Mouse (Mus musculus): ENCODE measurements around the gene Angpt4. TPM values are rescaled to one million over a fixed set of nuclear protein-coding genes. Genes with fewer than 3 reads are reported as not detected.
A peak's percentile ranks its signal among the peaks of the same experiment; 100 is the strongest.

The Angpt4 gene
- polyA plus RNA-seq, 1 experiment from 2014 or later, result 0.81 TPM

GRCm38 (mm10) chr2:151962474-151962873 lies 51.5 kb downstream of the Angpt4 start:
- H3K4me2 ChIP-seq (ENCODE audit: low read depth, low read length), result no peak overlapping the region

GRCm38 (mm10) chr2:151963319-151963718 lies 52.3 kb downstream of the Angpt4 start:
- Histone ChIP-seq H3K4me2 (ENCODE audit: low read depth, low read length) (no peak overlapping the region), H3K4me3 (replicated peaks; ENCODE audit: low read length) (no peak overlapping the region), H3K27ac (ENCODE audit: low read length) (no peak overlapping the region), H3K36me3 (ENCODE audit: control insufficient read depth, insufficient read depth, low read length) (peaks cover 2% of the 10 kb centered on the region; the same call in 1 of the 2 replicates), H3K9ac (ENCODE audit: low read length) (no peak overlapping the region), H3K4me1 (ENCODE audit: control insufficient read depth, insufficient read depth, low read length) (peaks cover 33% of the 10 kb centered on the region), H3K27me3 (ENCODE audit: control insufficient read depth, insufficient read depth, low read length) (no peaks in the 10 kb centered on the region), H3K9me3 (replicated peaks; ENCODE audit: control insufficient read depth, low read length) (no peaks in the 10 kb centered on the region)
- 75% methylated on average over 5 of the region's 5 CpGs for WGBS
- no peak for ATAC-seq (ENCODE audit: insufficient read depth, low FRiP score)

More at GRCm38 (mm10) chr2:151962474-151962873, 51.5 kb downstream of the Angpt4 start:
- WGBS, result 46% methylated on average over 10 of the region's 10 CpGs
- Histone ChIP-seq H3K9ac (ENCODE audit: low read length) (no peak overlapping the region), H3K9me3 (replicated peaks; ENCODE audit: control insufficient read depth, low read length) (no peaks in the 10 kb centered on the region), H3K27me3 (ENCODE audit: control insufficient read depth, insufficient read depth, low read length) (no peaks in the 10 kb centered on the region), H3K27ac (ENCODE audit: low read length) (peak overlapping the region; percentile 24; the same call in 1 of the 2 replicates), H3K36me3 (ENCODE audit: control insufficient read depth, insufficient read depth, low read length) (no peaks in the 10 kb centered on the region), H3K4me3 (replicated peaks; ENCODE audit: low read length) (no peak overlapping the region), H3K4me1 (ENCODE audit: control insufficient read depth, insufficient read depth, low read length) (peaks cover 27% of the 10 kb centered on the region)
- ATAC-seq (ENCODE audit: insufficient read depth, low FRiP score), result peak; percentile 73

- ATAC-seq (ENCODE audit: insufficient read depth, low FRiP score), result no peak
- Histone ChIP-seq H3K4me1 (ENCODE audit: control insufficient read depth, insufficient read depth, low read length) (peaks cover 33% of the 10 kb centered on the region), H3K27ac (ENCODE audit: low read length) (no peak overlapping the region), H3K4me3 (replicated peaks; ENCODE audit: low read length) (no peak overlapping the region), H3K4me2 (ENCODE audit: low read depth, low read length) (no peak overlapping the region), H3K9me3 (replicated peaks; ENCODE audit: control insufficient read depth, low read length) (no peaks in the 10 kb centered on the region), H3K36me3 (ENCODE audit: control insufficient read depth, insufficient read depth, low read length) (peaks cover 7% of the 10 kb centered on the region; the same call in 1 of the 2 replicates), H3K9ac (ENCODE audit: low read length) (0 out of 2 replicates have a peak overlapping the region, but pooled peaks have one; percentile 17), H3K27me3 (ENCODE audit: control insufficient read depth, insufficient read depth, low read length) (no peaks in the 10 kb centered on the region)
- WGBS, result 17% methylated on average over 9 of the region's 9 CpGs
Observed at GRCm38 (mm10) chr2:151964052-151964451, 53.0 kb downstream of the Angpt4 start.

GRCm38 (mm10) chr2:151967176-151967750 lies 56.3 kb downstream of the Angpt4 start:
- Histone ChIP-seq H3K27ac (ENCODE audit: low read length) (no peak overlapping the region), H3K9me3 (replicated peaks; ENCODE audit: control insufficient read depth, low read length) (no peaks in the 10 kb centered on the region), H3K4me2 (ENCODE audit: low read depth, low read length) (no peak overlapping the region), H3K4me1 (ENCODE audit: control insufficient read depth, insufficient read depth, low read length) (peaks cover 42% of the 10 kb centered on the region), H3K27me3 (ENCODE audit: control insufficient read depth, insufficient read depth, low read length) (no peaks in the 10 kb centered on the region), H3K4me3 (replicated peaks; ENCODE audit: low read length) (no peak overlapping the region), H3K9ac (ENCODE audit: low read length) (no peak overlapping the region), H3K36me3 (ENCODE audit: control insufficient read depth, insufficient read depth, low read length) (peaks cover 21% of the 10 kb centered on the region)
- ATAC-seq (ENCODE audit: insufficient read depth, low FRiP score), result no peak
- 44% methylated on average over 9 of the region's 9 CpGs for WGBS

GRCm38 (mm10) chr2:151967792-151968191 lies 56.8 kb downstream of the Angpt4 start:
- Histone ChIP-seq H3K27ac (ENCODE audit: low read length) (no peak overlapping the region), H3K4me1 (ENCODE audit: control insufficient read depth, insufficient read depth, low read length) (peaks cover 45% of the 10 kb centered on the region), H3K9ac (ENCODE audit: low read length) (no peak overlapping the region), H3K9me3 (replicated peaks; ENCODE audit: control insufficient read depth, low read length) (no peaks in the 10 kb centered on the region), H3K36me3 (ENCODE audit: control insufficient read depth, insufficient read depth, low read length) (peaks cover 21% of the 10 kb centered on the region), H3K27me3 (ENCODE audit: control insufficient read depth, insufficient read depth, low read length) (no peaks in the 10 kb centered on the region), H3K4me3 (replicated peaks; ENCODE audit: low read length) (no peak overlapping the region), H3K4me2 (ENCODE audit: low read depth, low read length) (no peak overlapping the region)
- WGBS, result 90% methylated on average over 2 of the region's 2 CpGs
- no peak for ATAC-seq (ENCODE audit: insufficient read depth, low FRiP score)

- no peak overlapping the region for H3K4me2 ChIP-seq (ENCODE audit: low read depth, low read length)
- peaks cover 45% of the 10 kb centered on the region for H3K4me1 ChIP-seq (ENCODE audit: control insufficient read depth, insufficient read depth, low read length)
- H3K4me3 ChIP-seq (replicated peaks; ENCODE audit: low read length), result no peak overlapping the region
- no peak overlapping the region for H3K9ac ChIP-seq (ENCODE audit: low read length)
- no peaks in the 10 kb centered on the region for H3K9me3 ChIP-seq (replicated peaks; ENCODE audit: control insufficient read depth, low read length)
- 83% methylated on average over 8 of the region's 8 CpGs for WGBS
- H3K27me3 ChIP-seq (ENCODE audit: control insufficient read depth, insufficient read depth, low read length), result no peaks in the 10 kb centered on the region
- peaks cover 21% of the 10 kb centered on the region for H3K36me3 ChIP-seq (ENCODE audit: control insufficient read depth, insufficient read depth, low read length)
- H3K27ac ChIP-seq (ENCODE audit: low read length), result no peak overlapping the region
- no peak for ATAC-seq (ENCODE audit: insufficient read depth, low FRiP score)
Observed at GRCm38 (mm10) chr2:151968451-151968850, 57.4 kb downstream of the Angpt4 start.

GRCm38 (mm10) chr2:151968986-151969385 lies 58.0 kb downstream of the Angpt4 start:
- no peak overlapping the region for H3K4me3 ChIP-seq (replicated peaks; ENCODE audit: low read length)
- no peak overlapping the region for H3K9ac ChIP-seq (ENCODE audit: low read length)
- no peak for ATAC-seq (ENCODE audit: insufficient read depth, low FRiP score)
- 89% methylated on average over 7 of the region's 7 CpGs for WGBS
- H3K36me3 ChIP-seq (ENCODE audit: control insufficient read depth, insufficient read depth, low read length), result peaks cover 21% of the 10 kb centered on the region
- peaks cover 46% of the 10 kb centered on the region for H3K4me1 ChIP-seq (ENCODE audit: control insufficient read depth, insufficient read depth, low read length)
- no peaks in the 10 kb centered on the region for H3K9me3 ChIP-seq (replicated peaks; ENCODE audit: control insufficient read depth, low read length)
- no peak overlapping the region for H3K27ac ChIP-seq (ENCODE audit: low read length)
- no peaks in the 10 kb centered on the region for H3K27me3 ChIP-seq (ENCODE audit: control insufficient read depth, insufficient read depth, low read length)
- no peak overlapping the region for H3K4me2 ChIP-seq (ENCODE audit: low read depth, low read length)

GRCm38 (mm10) chr2:151969396-151969795 lies 58.4 kb downstream of the Angpt4 start:
- Histone ChIP-seq H3K4me3 (replicated peaks; ENCODE audit: low read length) (no peak overlapping the region), H3K4me2 (ENCODE audit: low read depth, low read length) (no peak overlapping the region), H3K4me1 (ENCODE audit: control insufficient read depth, insufficient read depth, low read length) (peaks cover 46% of the 10 kb centered on the region), H3K27ac (ENCODE audit: low read length) (no peak overlapping the region), H3K36me3 (ENCODE audit: control insufficient read depth, insufficient read depth, low read length) (peaks cover 21% of the 10 kb centered on the region), H3K9ac (ENCODE audit: low read length) (no peak overlapping the region), H3K9me3 (replicated peaks; ENCODE audit: control insufficient read depth, low read length) (no peaks in the 10 kb centered on the region), H3K27me3 (ENCODE audit: control insufficient read depth, insufficient read depth, low read length) (no peaks in the 10 kb centered on the region)
- WGBS, result 85% methylated on average over 6 of the region's 6 CpGs
- ATAC-seq (ENCODE audit: insufficient read depth, low FRiP score), result no peak

GRCm38 (mm10) chr2:151970191-151971172 lies 59.5 kb downstream of the Angpt4 start:
- H3K4me2 ChIP-seq (ENCODE audit: low read depth, low read length), result peak overlapping the region; percentile 67
- no peaks in the 10 kb centered on the region for H3K27me3 ChIP-seq (ENCODE audit: control insufficient read depth, insufficient read depth, low read length)
- 47% methylated on average over 53 of the region's 53 CpGs for whole genome bisulfite sequencing
- H3K9ac ChIP-seq (ENCODE audit: low read length), result peak overlapping the region; percentile 57
- H3K4me3 ChIP-seq (replicated peaks; ENCODE audit: low read length), result peak overlapping the region; percentile 33
- peaks cover 48% of the 10 kb centered on the region for H3K4me1 ChIP-seq (ENCODE audit: control insufficient read depth, insufficient read depth, low read length)
- ATAC-seq (ENCODE audit: insufficient read depth, low FRiP score), result peak; percentile 91
- peaks cover 21% of the 10 kb centered on the region for H3K36me3 ChIP-seq (ENCODE audit: control insufficient read depth, insufficient read depth, low read length)
- H3K9me3 ChIP-seq (replicated peaks; ENCODE audit: control insufficient read depth, low read length), result no peaks in the 10 kb centered on the region
- H3K27ac ChIP-seq (ENCODE audit: low read length), result peak overlapping the region; percentile 60; the same call in 1 of the 2 replicates
